Mouse (Mus musculus) left cerebral cortex, adult 8-10 months (tissue): Measurements from ENCODE around the gene Fam160a1. TPM values are rescaled to one million over a fixed set of nuclear protein-coding genes. Genes with fewer than 3 reads are reported as not detected.

Experiments used
- DNase-seq, 2 experiments: peaks; one replicate each; pipeline ENCODE4 v3.0.0; 2022; ENCODE audit warnings: low spot score in 2 of 2
- total RNA-seq, 4 experiments: library from RNA; stranded (reverse); gene quantifications; 2 replicates each; pipeline ENCODE4 v1.2.4; 2022

The Fam160a1 gene
- total RNA-seq, 4 experiments from 2014 or later: 3.4 to 5.0 (median 3.9) TPM

GRCm38 (mm10) chr3:85679960-85680359 is 137.1 kb downstream of the Fam160a1 start:
- DNase-seq: no peak

DNA sequence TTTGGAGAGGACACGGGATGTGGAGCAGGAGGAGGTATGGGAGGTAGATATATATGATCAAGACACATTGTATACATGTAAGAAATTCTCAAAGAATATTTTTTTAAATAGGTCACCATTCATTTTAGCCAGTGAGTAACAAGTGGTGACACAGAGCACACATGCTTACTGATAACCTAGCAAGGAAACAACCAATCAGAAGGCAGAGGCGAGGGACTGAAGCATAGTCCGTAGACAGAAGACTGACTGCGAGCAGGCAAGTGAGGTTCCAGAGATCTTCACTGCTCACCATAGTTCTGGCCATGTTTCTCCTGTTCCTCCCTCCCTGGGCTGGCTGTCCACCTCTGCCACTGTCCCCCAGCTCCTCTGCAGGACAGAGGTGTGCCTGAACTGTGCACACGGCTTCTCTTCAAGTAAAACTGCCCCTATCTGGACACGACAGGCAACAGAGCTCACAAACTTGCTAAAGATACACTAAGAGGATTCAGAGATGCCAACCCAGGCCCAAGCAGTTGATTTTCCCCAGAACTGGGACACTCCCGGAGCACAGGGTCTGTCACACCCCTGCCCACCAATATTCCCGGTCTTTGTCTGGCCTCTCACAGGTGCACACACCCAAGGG is 137.7 kb downstream of the Fam160a1 start:
- no peak for DNase-seq

DNA sequence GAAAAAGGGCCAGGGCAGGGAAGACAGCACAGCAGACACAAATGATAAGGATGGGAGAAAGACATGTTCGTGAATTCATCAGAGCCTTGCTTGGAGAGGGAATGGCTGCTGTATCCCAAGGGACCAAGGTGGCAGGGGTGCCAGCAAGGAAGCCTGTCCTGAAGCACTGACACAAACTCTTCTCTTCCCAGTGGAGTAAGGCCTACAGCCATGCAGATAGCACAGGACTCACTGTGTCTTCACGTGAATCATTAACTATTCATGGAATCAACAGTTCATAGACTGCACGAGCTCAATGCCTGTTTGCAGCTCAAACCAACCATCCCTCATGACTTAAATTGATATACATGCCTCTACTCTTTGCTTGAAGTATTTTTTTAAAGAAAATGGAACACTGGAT is 139.1 kb downstream of the Fam160a1 start:
- DNase-seq: no peak

DNA sequence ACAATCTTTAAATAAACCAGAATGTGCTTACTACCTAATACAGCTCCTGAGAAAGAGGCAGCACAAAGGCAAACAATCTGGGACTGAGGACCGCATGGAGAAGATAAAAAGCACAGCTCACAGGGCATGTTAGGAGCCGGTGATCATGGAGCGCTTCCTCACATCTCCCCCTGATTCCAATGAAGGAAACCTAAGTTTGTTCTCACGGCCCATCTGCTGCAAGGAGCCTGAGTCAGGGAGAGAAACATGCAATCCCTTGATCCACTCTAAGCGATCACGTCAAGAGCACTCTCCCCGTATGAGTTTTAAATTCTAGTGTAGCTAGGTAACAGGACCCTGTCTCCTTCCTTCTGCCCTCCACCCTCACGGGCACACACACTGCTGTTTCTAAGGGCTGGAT is 140.0 kb downstream of the Fam160a1 start:
- DNase-seq: no peak

- no peak for DNase-seq
Measured at GRCm38 (mm10) chr3:85669844-85670243, 147.2 kb downstream of the Fam160a1 start.

- DNase-seq: no peak
Measured at GRCm38 (mm10) chr3:85667683-85668082, 149.4 kb downstream of the Fam160a1 start.

- no peak for DNase-seq
Measured at GRCm38 (mm10) chr3:85666736-85667135, 150.4 kb downstream of the Fam160a1 start.

- DNase-seq: no peak
Measured at GRCm38 (mm10) chr3:85666166-85666565, 150.9 kb downstream of the Fam160a1 start.

DNA sequence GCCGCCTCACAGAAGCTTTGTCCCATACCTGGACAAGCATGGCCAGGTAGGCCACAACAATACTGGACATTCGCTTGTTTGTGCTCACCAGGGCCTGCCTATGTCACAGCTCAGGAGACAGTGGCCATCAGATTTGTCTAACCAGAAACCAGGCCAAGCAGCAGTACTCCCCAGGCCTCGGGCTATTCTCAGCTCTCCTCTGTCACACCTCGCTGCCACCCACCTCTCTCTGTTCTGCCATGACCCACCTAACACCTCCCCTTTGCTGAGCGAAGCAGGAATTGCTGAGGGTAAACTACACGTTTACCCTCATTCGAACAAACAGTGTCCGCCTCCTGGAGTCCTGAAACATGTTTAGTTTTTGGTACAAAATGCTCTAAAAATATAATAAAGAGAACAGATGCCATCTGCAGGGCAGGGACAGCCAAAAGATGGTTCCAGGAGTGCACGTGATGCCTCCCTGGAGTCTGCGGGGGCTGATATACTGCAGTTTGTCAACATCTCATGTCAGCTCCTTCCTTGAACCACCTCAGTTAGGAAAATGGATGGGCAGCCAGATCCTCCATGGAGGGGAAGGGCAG is 152.4 kb downstream of the Fam160a1 start:
- peak in 1 of 2 experiments; percentile 85 for DNase-seq

GRCm38 (mm10) chr3:85663826-85664225 is 153.3 kb downstream of the Fam160a1 start:
- DNase-seq: no peak

- peak in 1 of 2 experiments; percentile 50 for DNase-seq
Measured at GRCm38 (mm10) chr3:85661926-85662813, 154.9 kb downstream of the Fam160a1 start.

GRCm38 (mm10) chr3:85659681-85660080 is 157.4 kb downstream of the Fam160a1 start:
- DNase-seq: no peak

DNA sequence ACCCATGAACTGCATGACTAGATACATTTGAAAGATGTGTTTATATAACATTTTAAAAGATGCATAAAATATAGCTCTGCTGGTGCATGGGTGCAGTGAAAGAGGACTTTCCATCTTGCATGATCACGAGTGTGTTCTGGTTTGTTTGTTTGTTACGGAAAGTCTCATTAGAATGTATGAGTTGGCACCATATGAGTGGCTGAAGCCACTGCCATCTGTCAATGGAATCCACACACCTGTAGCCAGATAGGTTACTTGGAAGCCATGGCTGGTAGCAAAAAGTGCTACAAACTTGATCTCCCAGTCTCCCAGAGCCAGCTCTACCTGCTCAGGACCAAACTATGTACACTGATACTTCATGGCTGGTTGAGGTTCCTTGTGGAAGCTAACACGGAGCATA is 161.6 kb downstream of the Fam160a1 start:
- no peak for DNase-seq

DNA sequence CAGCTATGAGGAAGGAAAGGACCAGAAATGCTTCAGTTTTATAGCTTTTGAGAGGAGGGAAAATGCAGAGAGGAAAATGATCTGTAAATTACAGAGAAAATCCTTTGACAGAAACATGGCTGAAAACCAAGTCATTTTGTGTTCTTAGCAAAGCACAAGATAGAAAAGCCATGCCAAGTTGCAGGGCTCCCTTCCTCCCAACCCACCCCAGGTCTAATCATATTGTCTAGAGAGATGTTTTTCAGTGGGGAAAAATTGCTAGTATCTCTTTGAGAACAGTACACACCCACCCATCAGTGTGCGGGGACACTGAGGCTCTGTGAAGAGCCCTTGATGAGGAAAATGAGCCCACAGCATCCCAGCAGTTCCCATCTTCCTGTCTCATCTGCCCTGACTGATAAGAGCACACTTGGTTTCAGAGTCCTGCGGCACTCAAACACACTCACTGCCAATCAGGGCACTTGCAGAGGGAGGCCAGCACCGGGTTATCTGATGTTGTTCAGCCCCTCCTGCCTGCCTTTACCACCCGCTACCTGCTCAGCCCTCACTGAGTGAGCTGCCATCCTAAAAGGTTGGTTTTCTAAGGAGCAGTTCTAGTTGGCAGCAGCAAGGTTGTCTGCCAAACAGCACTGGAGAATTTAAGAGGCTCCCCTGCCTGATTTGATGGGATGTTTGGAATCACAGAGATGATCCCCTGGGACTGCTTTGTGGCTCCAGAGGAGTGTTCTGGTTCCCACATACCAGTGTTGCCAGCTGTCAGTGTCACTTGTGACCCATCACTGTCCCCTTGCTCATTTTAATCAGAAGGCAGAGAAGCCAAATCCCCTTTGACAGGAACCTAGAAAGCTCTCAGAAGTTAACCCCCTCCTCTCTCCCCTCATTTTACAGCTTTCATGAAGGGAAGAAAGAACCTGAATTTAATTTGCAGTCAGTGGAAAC is 164.1 kb downstream of the Fam160a1 start:
- no peak for DNase-seq

DNA sequence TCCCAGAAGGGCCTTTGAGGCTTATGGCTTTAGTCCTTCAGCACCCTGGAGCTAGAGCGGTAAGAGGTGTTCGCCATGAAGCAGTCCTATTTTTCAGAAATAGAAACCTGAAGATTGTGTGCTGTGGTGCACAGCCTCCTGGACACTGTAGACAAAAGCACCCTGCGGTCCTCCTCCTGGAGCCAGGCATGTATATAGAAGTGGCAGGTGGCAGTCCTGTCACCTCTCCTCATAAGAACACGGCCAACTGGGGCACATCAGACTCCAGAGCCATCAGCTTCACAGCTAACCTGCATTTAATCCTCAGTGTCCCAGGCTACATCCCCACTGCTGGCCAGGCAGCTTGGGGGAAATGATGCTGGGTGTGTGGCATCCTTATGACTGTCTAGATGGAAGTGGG is 167.9 kb downstream of the Fam160a1 start:
- DNase-seq: no peak

DNA sequence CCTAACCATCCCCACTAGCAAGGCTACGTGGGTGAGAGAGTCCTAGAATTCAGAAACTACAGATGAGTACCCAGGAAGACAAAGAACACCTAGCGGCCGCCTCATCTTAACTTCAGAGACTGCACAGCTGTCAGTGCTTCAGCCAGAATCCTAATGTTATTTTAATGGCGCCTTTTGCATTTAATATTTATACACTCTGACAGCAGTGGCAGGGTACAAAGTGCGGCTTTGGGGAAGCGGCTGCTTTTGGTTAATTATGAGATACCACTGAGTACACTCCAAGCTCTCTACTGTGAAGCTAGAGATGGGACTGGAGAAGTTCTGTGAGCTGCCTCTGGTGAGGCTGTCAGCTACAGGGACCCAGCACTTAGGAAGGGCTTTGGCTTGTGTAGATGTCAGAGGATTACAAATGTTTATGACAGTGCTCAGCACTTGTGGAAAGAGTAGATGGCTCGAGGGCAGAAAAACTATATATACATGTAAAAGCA is 171.5 kb downstream of the Fam160a1 start:
- DNase-seq: no peak

GRCm38 (mm10) chr3:85644814-85645213 is 172.3 kb downstream of the Fam160a1 start:
- DNase-seq: no peak

GRCm38 (mm10) chr3:85641751-85642150 is 175.3 kb downstream of the Fam160a1 start:
- DNase-seq: no peak

GRCm38 (mm10) chr3:85636716-85637447 is 180.2 kb downstream of the Fam160a1 start:
- DNase-seq: peak in 1 of 2 experiments; percentile 50

GRCm38 (mm10) chr3:85635591-85635990 is 181.5 kb downstream of the Fam160a1 start:
- no peak for DNase-seq

- no peak for DNase-seq
Measured at GRCm38 (mm10) chr3:85635126-85635419, 182.0 kb downstream of the Fam160a1 start.
